Mouse (Mus musculus) c-Kit-positive CD71-positive TER-119-positive erythroid progenitor cells, embryonic 14.5 days (primary cell): Measurements from ENCODE around the gene Nalcn.
"Not testable (repeated sequence)": the region's sequence is repeated elsewhere in the genome, so short reads cannot be mapped to it uniquely, and the experiment has no call there.

Source experiments
- DNase-seq: peaks from one replicate; pipeline ENCODE4 v3.0.0-alpha.2; 2013; ENCODE audit warnings: low spot score

The Nalcn gene

GRCm38 (mm10) chr14:123626501-123627179 is at the start of gene Nalcn:
Gene Nalcn (minus strand): TSS chr14:123627144.
- no peak for DNase-seq

- DNase-seq, result not testable (repeated sequence)
These were observed 44.1 kb upstream of the Nalcn start for GRCm38 (mm10) chr14:123671076-123671475.

GRCm38 (mm10) chr14:123664451-123664850 is 37.5 kb upstream of the Nalcn start:
- DNase-seq, result no peak

GRCm38 (mm10) chr14:123663206-123663605 is 36.3 kb upstream of the Nalcn start:
- DNase-seq, result no peak

GRCm38 (mm10) chr14:123662386-123662785 is 35.4 kb upstream of the Nalcn start:
- DNase-seq, result no peak

GRCm38 (mm10) chr14:123661091-123661491 is 34.1 kb upstream of the Nalcn start:
- peak; percentile 3 for DNase-seq

GRCm38 (mm10) chr14:123659921-123660385 is 33.0 kb upstream of the Nalcn start, which contains the start of gene Itgbl1:
Gene Itgbl1 (plus strand): TSS chr14:123659971.
- no peak for DNase-seq

GRCm38 (mm10) chr14:123627180-123627562 is 227 bp upstream of the Nalcn start:
- DNase-seq, result no peak

GRCm38 (mm10) chr14:123622969-123623368 is 4.0 kb downstream of the Nalcn start:
- DNase-seq, result no peak

GRCm38 (mm10) chr14:123595265-123595664 is 31.7 kb downstream of the Nalcn start:
- no peak for DNase-seq

GRCm38 (mm10) chr14:123587412-123587811 is 39.5 kb downstream of the Nalcn start:
- DNase-seq, result no peak

GRCm38 (mm10) chr14:123582433-123582832 is 44.5 kb downstream of the Nalcn start:
- no peak for DNase-seq

- DNase-seq, result no peak
These were observed 51.6 kb downstream of the Nalcn start for GRCm38 (mm10) chr14:123575356-123575755.

GRCm38 (mm10) chr14:123574936-123575335 is 52.0 kb downstream of the Nalcn start:
- no peak for DNase-seq

- no peak for DNase-seq
These were observed 60.3 kb downstream of the Nalcn start for GRCm38 (mm10) chr14:123566599-123566998.

GRCm38 (mm10) chr14:123555533-123555932 is 71.4 kb downstream of the Nalcn start:
- DNase-seq, result no peak

GRCm38 (mm10) chr14:123554936-123555335 is 72.0 kb downstream of the Nalcn start:
- DNase-seq, result no peak

- DNase-seq, result no peak
These were observed 84.6 kb downstream of the Nalcn start for GRCm38 (mm10) chr14:123542362-123542761.

- no peak for DNase-seq
These were observed 91.3 kb downstream of the Nalcn start for GRCm38 (mm10) chr14:123535636-123536035.

- no peak for DNase-seq
These were observed 93.9 kb downstream of the Nalcn start for GRCm38 (mm10) chr14:123533000-123533399.

GRCm38 (mm10) chr14:123531271-123531670 is 95.7 kb downstream of the Nalcn start:
- no peak for DNase-seq

- no peak for DNase-seq
These were observed 97.8 kb downstream of the Nalcn start for GRCm38 (mm10) chr14:123529143-123529542.

- no peak for DNase-seq
These were observed 113.4 kb downstream of the Nalcn start for GRCm38 (mm10) chr14:123513376-123514141.
